Mouse (Mus musculus) R1 (cell line): Measurements from ENCODE around the gene Olfr5.
A peak's percentile ranks its signal among the peaks of the same experiment; 100 is the strongest.
"Not testable (repeated sequence)": the region's sequence is repeated elsewhere in the genome, so short reads cannot be mapped to it uniquely, and the experiment has no call there.

Experiments used
- DNase-seq: peaks from one replicate; pipeline ENCODE4 v3.0.0-alpha.2; 2018; ENCODE audit warnings: low read depth, low spot score

Gene Olfr5

DNA sequence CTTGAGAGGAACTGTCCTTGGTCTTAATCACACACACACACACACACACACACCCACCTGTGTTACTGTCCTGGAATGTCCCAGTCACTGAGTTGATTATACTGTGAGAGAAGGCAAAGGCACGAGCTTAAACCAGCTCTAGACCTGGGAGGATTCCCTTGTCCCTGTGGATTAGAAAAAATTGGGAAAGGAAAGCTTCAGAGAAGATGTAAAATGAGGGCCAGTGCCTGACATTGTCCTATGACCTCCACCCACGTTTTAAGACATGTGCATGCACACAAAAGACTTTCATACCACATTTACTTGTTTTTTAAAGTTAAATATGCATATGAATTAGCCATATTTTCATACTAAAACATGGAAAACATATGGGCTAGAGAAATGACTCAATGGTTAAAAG, at the start of gene Olfr5:
Gene Olfr5, minus strand, starts transcription at position 101 of the 400 bp plus-strand sequence.
- DNase-seq: no peak

DNA sequence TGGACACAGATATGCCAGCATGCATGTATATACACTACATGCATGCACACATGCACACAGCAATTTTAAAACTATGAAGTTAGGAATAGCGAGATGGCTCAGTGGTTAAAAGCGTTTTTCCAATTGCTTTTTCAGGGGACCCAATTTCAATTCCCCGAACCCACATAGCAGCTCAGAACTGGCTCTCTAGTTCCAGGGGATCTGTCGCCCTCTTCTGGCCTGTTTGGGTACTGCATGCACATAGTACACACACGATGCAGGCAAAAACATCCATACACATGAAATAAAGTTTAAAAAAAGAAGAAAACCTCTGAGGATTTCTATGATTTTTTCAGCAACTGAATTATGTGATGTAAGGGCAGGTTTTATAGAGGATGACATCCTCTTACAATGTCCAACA, 39.4 kb upstream of the Olfr5 start:
- peak; percentile 61 for DNase-seq

DNA sequence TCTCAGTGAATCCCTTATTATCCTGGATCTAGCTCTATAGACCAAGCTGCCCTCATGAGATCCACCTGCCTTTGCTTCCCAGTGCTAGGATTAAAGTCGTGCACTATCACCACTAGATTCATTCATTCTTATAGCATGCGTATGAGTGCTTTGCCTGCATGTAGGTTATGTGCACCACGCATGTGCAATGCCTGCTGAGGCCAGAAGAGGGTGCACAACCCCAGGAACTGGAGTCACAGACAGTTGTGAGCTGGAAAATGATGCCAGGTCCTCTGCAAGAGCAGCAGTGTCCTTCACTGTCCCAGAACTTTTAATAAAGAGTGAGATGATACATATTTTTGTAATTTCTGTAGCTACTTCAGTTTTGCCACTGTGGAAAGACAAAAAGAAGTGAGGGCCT, 38.3 kb upstream of the Olfr5 start:
- peak; percentile 78 for DNase-seq

DNA sequence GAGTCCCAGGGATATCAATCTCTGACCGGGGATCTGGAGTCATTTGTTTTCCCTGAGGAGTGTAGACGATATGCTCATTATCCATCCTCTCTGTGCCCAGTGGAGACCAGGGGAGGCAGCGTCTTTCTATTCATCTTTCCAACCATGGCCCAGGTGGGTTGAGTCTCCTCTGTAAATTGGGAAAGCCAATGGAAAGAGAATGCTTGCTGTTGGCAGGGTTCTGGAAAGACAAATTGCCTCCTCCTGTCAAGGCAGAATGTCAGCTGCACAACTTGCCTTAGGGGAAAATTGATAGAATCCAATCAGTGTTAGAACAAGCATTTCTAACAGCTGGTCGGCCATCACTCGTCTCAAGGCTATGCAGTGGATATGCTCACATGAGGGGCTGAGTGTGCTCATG, 36.1 kb upstream of the Olfr5 start, which contains the start of gene Olfr1349:
Gene Olfr1349, minus strand, starts transcription at position 101 of the 400 bp plus-strand sequence.
- no peak for DNase-seq

DNA sequence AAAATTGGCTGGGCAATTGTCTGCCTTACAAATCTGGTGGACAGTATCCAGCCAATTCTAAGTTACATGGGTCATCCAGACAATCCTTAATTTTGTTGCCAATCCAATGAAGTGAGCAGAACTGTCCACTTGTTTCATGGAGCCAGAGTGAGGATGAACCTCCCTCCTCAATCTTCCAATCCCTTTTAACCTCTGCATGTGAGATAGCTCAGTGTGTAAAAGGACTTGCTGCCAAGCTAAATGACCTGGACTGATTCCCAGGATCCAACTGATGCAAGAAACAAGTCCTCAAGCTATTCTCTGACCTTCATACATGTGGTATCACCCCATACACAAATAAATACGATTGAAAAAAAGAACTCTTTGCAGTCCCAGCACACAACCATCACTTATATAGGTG, 34.9 kb upstream of the Olfr5 start:
- no peak for DNase-seq

DNA sequence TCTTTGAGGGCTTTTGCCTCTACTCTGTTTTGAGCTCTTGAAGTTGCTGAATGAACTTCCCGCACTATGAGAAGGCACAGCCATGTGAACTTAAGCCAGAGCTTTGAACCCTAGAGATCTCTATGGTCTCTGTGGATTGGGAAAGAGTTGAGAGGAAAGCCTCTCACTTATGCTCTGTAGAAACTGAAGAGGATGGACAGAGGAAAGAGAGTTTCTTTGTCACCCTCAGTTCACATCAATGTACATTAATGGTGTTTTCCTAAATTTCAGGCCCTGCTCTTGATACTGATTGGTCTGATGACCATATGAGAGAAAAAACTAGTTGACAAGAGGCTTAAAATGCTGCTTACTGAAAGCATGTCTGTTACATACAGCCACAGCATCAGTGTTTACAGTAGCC, 21.9 kb upstream of the Olfr5 start, which contains the start of gene Olfr1348:
Gene Olfr1348, minus strand, starts transcription at position 101 of the 400 bp plus-strand sequence.
- no peak for DNase-seq

DNA sequence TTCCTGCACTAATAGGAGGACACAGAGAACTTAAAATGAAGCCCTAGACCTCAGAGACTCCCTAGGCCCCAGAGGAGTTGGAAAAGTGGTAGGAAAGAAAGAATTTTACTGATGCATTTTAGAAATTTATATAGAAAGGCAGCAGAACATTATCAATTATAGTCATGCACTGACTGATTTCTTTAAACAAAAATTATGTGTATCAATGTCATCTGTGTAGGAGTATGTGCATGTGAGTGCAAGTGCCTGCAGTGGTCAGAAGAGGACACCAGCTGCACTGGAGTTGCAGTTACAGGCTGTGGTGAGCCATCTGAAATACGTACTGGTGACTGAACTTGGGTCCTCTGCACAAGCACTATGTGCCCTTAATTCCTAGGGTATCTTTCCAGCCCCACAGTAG, 12.9 kb upstream of the Olfr5 start, which contains the start of gene Olfr1347:
Gene Olfr1347, minus strand, starts transcription at position 101 of the 400 bp plus-strand sequence.
- DNase-seq: no peak

DNA sequence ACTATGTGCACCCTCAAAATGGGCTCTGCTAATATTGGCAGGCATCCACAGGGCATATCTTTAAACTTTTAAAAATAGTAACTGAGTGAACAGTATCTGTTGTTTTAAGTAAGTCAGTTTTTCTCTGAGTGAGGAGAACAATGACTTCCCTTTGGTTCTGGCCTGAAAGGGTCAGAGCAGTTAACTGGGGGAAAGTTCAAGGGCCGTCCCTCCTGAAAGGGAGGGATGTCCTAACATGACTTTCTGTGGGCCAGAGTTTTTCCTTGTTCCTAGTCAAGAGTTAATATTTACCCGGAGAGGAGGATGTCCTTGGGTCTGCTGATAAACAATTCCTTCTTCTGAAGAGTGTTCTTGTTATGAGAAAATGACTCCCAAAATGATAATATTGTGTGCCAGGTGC, 9.1 kb downstream of the Olfr5 start:
- not testable (repeated sequence) for DNase-seq

DNA sequence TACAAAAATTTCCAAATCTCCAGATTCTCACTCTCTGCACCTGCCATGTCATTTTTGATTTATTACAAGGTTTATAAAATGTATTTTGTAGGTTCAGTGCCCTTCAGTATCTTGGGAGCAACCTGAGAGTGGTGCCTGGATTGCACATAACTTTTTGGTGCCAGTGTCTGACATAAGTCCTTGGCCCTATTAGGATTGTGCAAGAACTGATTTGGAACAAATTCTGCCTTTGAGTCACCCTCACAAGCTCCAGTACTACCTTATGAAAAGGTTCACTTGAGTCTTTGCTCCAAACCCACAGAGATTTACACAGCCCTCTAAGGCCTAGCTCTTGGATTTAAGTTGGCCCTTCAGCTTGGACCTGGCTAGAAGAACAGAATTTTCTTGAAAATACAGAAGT, 19.8 kb downstream of the Olfr5 start, which contains the start of gene Olfr1346:
Gene Olfr1346, plus strand, starts transcription at position 151 of the 400 bp plus-strand sequence.
- no peak for DNase-seq

DNA sequence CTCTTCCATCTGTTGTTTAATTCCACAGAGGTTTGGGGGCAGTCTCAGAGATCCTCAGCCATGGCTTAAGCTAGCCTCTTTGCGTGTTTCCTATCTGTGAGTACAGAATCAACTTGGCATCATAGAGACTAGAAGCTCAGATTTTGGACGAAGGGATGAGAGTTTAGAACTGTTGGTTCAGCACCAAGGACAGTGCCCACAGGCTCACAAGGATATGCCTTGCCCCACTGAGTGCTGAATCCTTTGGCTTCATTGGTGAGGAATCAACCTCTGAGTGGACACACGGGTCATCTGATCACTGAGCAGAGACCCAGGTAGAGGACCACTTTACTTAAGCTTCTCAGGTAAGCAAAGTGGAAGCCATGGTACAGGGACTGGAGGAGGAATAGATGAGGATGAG, 30.3 kb downstream of the Olfr5 start:
- DNase-seq: peak; percentile 48

DNA sequence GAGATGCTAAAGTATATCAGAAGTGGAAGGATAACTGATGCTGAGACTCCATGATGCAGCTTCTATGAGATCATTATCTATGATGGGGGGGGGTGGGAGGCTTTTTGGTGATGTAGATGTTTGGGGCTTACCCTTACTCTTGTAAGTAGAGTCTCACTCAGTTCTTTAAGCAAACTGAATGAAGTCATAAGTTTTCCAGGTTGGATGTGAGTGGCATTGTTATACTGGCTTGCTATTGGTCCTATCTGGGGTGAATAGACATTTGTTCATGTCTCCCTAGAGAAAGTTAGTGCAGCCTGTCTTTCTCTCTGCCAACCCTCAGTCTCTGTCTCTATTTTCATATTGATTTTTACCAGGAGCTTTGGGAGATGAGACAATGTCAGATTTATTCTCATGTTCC, 30.9 kb downstream of the Olfr5 start, which contains the start of gene Olfr1336:
Gene Olfr1336, plus strand, starts transcription at position 301 of the 400 bp plus-strand sequence.
- DNase-seq: no peak

DNA sequence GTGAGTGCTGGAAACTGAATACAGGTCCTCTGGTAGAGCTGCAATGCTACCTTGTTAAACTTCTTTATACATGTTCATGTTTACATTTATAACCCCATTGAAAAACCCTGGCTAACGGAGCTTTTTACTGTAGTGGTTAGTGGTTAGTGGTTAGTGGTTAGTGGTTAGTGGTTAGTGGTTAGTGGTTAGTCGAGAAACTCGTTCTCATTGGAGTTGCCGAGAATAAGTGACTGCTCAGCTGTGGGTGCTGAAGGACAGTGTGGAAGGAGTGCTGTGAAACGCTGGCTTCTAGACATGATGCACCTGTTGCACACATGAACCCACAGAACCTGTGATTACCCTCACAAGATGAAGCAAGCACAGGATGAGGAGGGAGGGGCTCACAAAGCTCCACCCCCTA, 39.0 kb downstream of the Olfr5 start:
- no peak for DNase-seq

DNA sequence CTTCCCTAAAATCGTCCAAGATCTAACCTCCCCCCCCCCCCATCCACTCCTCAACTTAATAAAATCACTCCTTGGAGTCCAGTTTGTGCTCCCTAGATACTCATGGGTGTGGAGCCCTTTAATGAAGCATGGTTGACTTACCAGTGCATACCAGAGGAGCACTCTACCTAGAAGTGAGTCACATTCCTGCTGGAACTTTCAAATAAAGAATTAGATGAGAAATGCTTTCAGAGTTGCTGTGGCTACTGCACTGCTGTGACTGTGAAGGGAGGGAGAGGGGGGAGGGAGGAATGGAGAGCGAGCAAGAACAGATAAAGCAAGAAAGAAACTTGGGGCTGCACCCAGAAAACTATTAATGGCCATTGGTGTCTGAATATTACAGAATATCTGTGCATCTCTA, 45.6 kb downstream of the Olfr5 start:
- DNase-seq: no peak

DNA sequence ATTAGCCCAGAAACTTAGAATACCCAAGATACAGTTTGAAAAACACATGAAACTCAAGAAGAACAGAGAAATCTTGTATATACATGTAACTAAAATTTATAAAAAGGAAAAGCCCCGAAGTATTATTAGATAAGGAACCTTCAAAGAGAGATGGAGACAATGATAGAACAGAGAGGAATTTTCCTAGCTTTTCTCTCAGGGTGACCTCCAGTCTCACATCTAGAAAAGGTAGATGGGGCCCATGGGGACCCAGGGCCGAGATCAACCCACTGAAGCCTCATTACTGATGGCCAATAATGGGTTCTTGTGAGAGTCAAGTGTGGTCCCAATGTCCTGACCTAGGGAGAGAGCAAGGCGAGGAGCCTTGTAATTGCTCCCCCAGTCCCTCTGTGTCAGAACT, 48.4 kb downstream of the Olfr5 start, which contains the start of gene Olfr1344:
Gene Olfr1344, plus strand, starts transcription at position 301 of the 400 bp plus-strand sequence.
- no peak for DNase-seq

DNA sequence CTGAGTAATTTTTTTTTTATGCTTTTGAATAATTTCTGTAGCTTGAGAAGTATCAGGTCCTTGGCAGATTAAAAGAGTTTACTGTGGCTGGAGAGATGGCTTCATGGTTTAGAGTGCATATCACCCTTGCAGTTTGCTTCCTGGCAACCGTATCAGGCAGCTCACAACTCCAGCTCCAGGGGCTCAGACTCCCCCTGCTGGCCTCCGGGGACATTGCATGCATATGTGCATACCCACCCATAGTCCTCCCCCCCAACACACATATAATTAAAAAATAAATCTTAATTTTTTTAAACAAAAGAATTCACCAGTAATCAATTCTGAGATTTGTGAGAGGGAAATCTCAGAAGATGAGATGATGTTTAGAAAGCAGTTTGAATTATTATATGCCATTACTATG, 56.4 kb downstream of the Olfr5 start:
- peak; percentile 57 for DNase-seq

DNA sequence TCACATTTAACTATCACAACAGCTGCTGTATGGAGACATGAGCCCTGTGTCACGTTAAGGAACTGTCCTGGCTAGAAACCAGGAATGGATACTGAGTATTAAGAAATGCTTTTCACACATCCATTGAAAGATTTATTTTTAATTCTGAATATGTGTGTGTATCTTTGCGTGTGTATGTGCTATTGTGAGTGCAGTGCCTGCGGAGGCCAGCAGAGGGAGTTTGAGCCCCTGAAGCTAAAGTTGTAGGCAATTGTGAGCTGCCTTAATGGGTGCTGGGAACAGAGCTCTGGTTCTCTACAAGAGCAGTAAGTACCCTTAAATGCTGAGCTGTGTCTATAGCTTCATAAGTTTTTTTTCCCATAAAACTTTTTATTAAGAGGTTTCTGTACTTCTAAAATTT, 57.4 kb downstream of the Olfr5 start:
- DNase-seq: peak; percentile 49
